Mouse (Mus musculus): ENCODE data around the gene Pomgnt2. TPM values are rescaled to one million over a fixed set of nuclear protein-coding genes. Genes with fewer than 3 reads are reported as not detected.

Gene Pomgnt2
- 15.8 and 17.6 TPM in 2 replicates for polyA plus RNA-seq (2014; fragmentation: Nextera tagmentation; extraction: Ambion mirVana)

GRCm38 (mm10) chr9:121997010-121997409, at the start of gene Pomgnt2:
TSS of gene Pomgnt2 (minus strand) at chr9:121997110.
- peak within 1 kb of the TSS; percentile 76; the same call in 1 of the 2 replicates for H3K9ac ChIP-seq (ENCODE audit: low read depth, low read length)
- H3K4me2 ChIP-seq (ENCODE audit: low read depth, low read length), result peak within 1 kb of the TSS; percentile 89; the same call in 1 of the 2 replicates

GRCm38 (mm10) chr9:122039848-122040247, 42.9 kb upstream of the Pomgnt2 start:
- WGBS, result 68% methylated on average over 4 of the region's 4 CpGs
- no peaks in the 10 kb centered on the region for H3K27me3 ChIP-seq (replicated peaks; ENCODE audit: control insufficient read depth, insufficient read depth, low read length)
- no peaks in the 10 kb centered on the region for H3K4me1 ChIP-seq (ENCODE audit: control insufficient read depth, insufficient read depth, low read length)
- no peaks in the 10 kb centered on the region for H3K9me3 ChIP-seq (ENCODE audit: control insufficient read depth, low read length)
- no peak overlapping the region for H3K4me2 ChIP-seq (ENCODE audit: low read depth, low read length)
- no peak overlapping the region for H3K27ac ChIP-seq (replicated peaks; ENCODE audit: low read depth, low read length)
- no peak overlapping the region for H3K4me3 ChIP-seq (ENCODE audit: low read depth, low read length)
- ATAC-seq (ENCODE audit: low read depth) (no peak), DNase-seq (ENCODE audit: low spot score) (no peak)
- no peaks in the 10 kb centered on the region for H3K36me3 ChIP-seq (ENCODE audit: control insufficient read depth, insufficient read depth, low read length)
- no peak overlapping the region for H3K9ac ChIP-seq (ENCODE audit: low read depth, low read length)

More at GRCm38 (mm10) chr9:121997010-121997409, at the start of gene Pomgnt2:
- Histone ChIP-seq H3K4me1 (ENCODE audit: control insufficient read depth, insufficient read depth, low read length) (peaks cover 6% of the 10 kb centered on the region), H3K9me3 (ENCODE audit: control insufficient read depth, low read length) (no peaks in the 10 kb centered on the region), H3K36me3 (ENCODE audit: control insufficient read depth, insufficient read depth, low read length) (no peaks in the 10 kb centered on the region), H3K27me3 (replicated peaks; ENCODE audit: control insufficient read depth, insufficient read depth, low read length) (no peaks in the 10 kb centered on the region), H3K4me3 (ENCODE audit: low read depth, low read length) (peak within 1 kb of the TSS; percentile 87), H3K27ac (replicated peaks; ENCODE audit: low read depth, low read length) (no peak within 1 kb of the TSS)
- ATAC-seq (ENCODE audit: low read depth) (no peak), DNase-seq (ENCODE audit: low spot score) (no peak)

- DNase-seq (ENCODE audit: low spot score), result no peak
- ATAC-seq (ENCODE audit: low read depth), result no peak
- Histone ChIP-seq H3K4me2 (ENCODE audit: low read depth, low read length) (no peak overlapping the region), H3K4me3 (ENCODE audit: low read depth, low read length) (no peak overlapping the region), H3K9ac (ENCODE audit: low read depth, low read length) (no peak overlapping the region), H3K9me3 (ENCODE audit: control insufficient read depth, low read length) (no peaks in the 10 kb centered on the region), H3K27me3 (replicated peaks; ENCODE audit: control insufficient read depth, insufficient read depth, low read length) (no peaks in the 10 kb centered on the region), H3K27ac (replicated peaks; ENCODE audit: low read depth, low read length) (no peak overlapping the region), H3K4me1 (ENCODE audit: control insufficient read depth, insufficient read depth, low read length) (no peaks in the 10 kb centered on the region), H3K36me3 (ENCODE audit: control insufficient read depth, insufficient read depth, low read length) (no peaks in the 10 kb centered on the region)
- WGBS, result 76% methylated on average over 1 of the region's 1 CpGs
Observed at GRCm38 (mm10) chr9:122038631-122039030, 41.7 kb upstream of the Pomgnt2 start.

GRCm38 (mm10) chr9:122036496-122037054, 39.7 kb upstream of the Pomgnt2 start:
- H3K4me2 ChIP-seq (ENCODE audit: low read depth, low read length), result no peak overlapping the region
- no peak overlapping the region for H3K4me3 ChIP-seq (ENCODE audit: low read depth, low read length)
- DNase-seq (ENCODE audit: low spot score) (no peak), ATAC-seq (ENCODE audit: low read depth) (no peak)
- no peaks in the 10 kb centered on the region for H3K27me3 ChIP-seq (replicated peaks; ENCODE audit: control insufficient read depth, insufficient read depth, low read length)
- no peak overlapping the region for H3K9ac ChIP-seq (ENCODE audit: low read depth, low read length)
- no peaks in the 10 kb centered on the region for H3K4me1 ChIP-seq (ENCODE audit: control insufficient read depth, insufficient read depth, low read length)
- H3K9me3 ChIP-seq (ENCODE audit: control insufficient read depth, low read length), result no peaks in the 10 kb centered on the region
- no peaks in the 10 kb centered on the region for H3K36me3 ChIP-seq (ENCODE audit: control insufficient read depth, insufficient read depth, low read length)
- 56% methylated on average over 4 of the region's 4 CpGs for WGBS
- H3K27ac ChIP-seq (replicated peaks; ENCODE audit: low read depth, low read length), result no peak overlapping the region

GRCm38 (mm10) chr9:122035807-122036206, 38.9 kb upstream of the Pomgnt2 start:
- Histone ChIP-seq H3K9me3 (ENCODE audit: control insufficient read depth, low read length) (no peaks in the 10 kb centered on the region), H3K9ac (ENCODE audit: low read depth, low read length) (no peak overlapping the region), H3K4me2 (ENCODE audit: low read depth, low read length) (no peak overlapping the region), H3K27me3 (replicated peaks; ENCODE audit: control insufficient read depth, insufficient read depth, low read length) (no peaks in the 10 kb centered on the region), H3K27ac (replicated peaks; ENCODE audit: low read depth, low read length) (no peak overlapping the region), H3K4me3 (ENCODE audit: low read depth, low read length) (no peak overlapping the region), H3K4me1 (ENCODE audit: control insufficient read depth, insufficient read depth, low read length) (no peaks in the 10 kb centered on the region), H3K36me3 (ENCODE audit: control insufficient read depth, insufficient read depth, low read length) (no peaks in the 10 kb centered on the region)
- no peak for DNase-seq (ENCODE audit: low spot score)
- WGBS, result 29% methylated on average over 5 of the region's 5 CpGs
- ATAC-seq (ENCODE audit: low read depth), result no peak

- Histone ChIP-seq H3K27ac (replicated peaks; ENCODE audit: low read depth, low read length) (no peak overlapping the region), H3K4me3 (ENCODE audit: low read depth, low read length) (no peak overlapping the region), H3K4me2 (ENCODE audit: low read depth, low read length) (no peak overlapping the region), H3K9ac (ENCODE audit: low read depth, low read length) (no peak overlapping the region), H3K9me3 (ENCODE audit: control insufficient read depth, low read length) (no peaks in the 10 kb centered on the region), H3K4me1 (ENCODE audit: control insufficient read depth, insufficient read depth, low read length) (no peaks in the 10 kb centered on the region), H3K36me3 (ENCODE audit: control insufficient read depth, insufficient read depth, low read length) (no peaks in the 10 kb centered on the region), H3K27me3 (replicated peaks; ENCODE audit: control insufficient read depth, insufficient read depth, low read length) (no peaks in the 10 kb centered on the region)
- WGBS, result 94% methylated on average over 1 of the region's 1 CpGs
- ATAC-seq (ENCODE audit: low read depth) (no peak), DNase-seq (ENCODE audit: low spot score) (no peak)
Observed at GRCm38 (mm10) chr9:122034949-122035348, 38.0 kb upstream of the Pomgnt2 start.

GRCm38 (mm10) chr9:122032071-122032470, 35.2 kb upstream of the Pomgnt2 start:
- Histone ChIP-seq H3K9me3 (ENCODE audit: control insufficient read depth, low read length) (no peaks in the 10 kb centered on the region), H3K4me3 (ENCODE audit: low read depth, low read length) (no peak overlapping the region), H3K9ac (ENCODE audit: low read depth, low read length) (no peak overlapping the region), H3K27me3 (replicated peaks; ENCODE audit: control insufficient read depth, insufficient read depth, low read length) (no peaks in the 10 kb centered on the region), H3K4me1 (ENCODE audit: control insufficient read depth, insufficient read depth, low read length) (0 out of 2 replicates have a peak, but pooled peaks cover 3% of the 10 kb centered on the region), H3K4me2 (ENCODE audit: low read depth, low read length) (no peak overlapping the region), H3K27ac (replicated peaks; ENCODE audit: low read depth, low read length) (no peak overlapping the region), H3K36me3 (ENCODE audit: control insufficient read depth, insufficient read depth, low read length) (no peaks in the 10 kb centered on the region)
- no peak for DNase-seq (ENCODE audit: low spot score)
- ATAC-seq (ENCODE audit: low read depth), result no peak
- 66% methylated on average over 3 of the region's 3 CpGs for WGBS

- WGBS, result 50% methylated on average over 5 of the region's 5 CpGs
- no peak for ATAC-seq (ENCODE audit: low read depth)
Observed at GRCm38 (mm10) chr9:122030706-122031105, 33.8 kb upstream of the Pomgnt2 start.

GRCm38 (mm10) chr9:122029765-122030164, 32.9 kb upstream of the Pomgnt2 start:
- no peaks in the 10 kb centered on the region for H3K36me3 ChIP-seq (ENCODE audit: control insufficient read depth, insufficient read depth, low read length)
- no peak for ATAC-seq (ENCODE audit: low read depth)
- no peak overlapping the region for H3K4me3 ChIP-seq (ENCODE audit: low read depth, low read length)
- no peak for DNase-seq (ENCODE audit: low spot score)
- 0 out of 2 replicates have a peak, but pooled peaks cover 3% of the 10 kb centered on the region for H3K4me1 ChIP-seq (ENCODE audit: control insufficient read depth, insufficient read depth, low read length)
- H3K9ac ChIP-seq (ENCODE audit: low read depth, low read length), result no peak overlapping the region
- H3K27ac ChIP-seq (replicated peaks; ENCODE audit: low read depth, low read length), result no peak overlapping the region
- H3K27me3 ChIP-seq (replicated peaks; ENCODE audit: control insufficient read depth, insufficient read depth, low read length), result no peaks in the 10 kb centered on the region
- WGBS, result 89% methylated on average over 7 of the region's 7 CpGs
- H3K4me2 ChIP-seq (ENCODE audit: low read depth, low read length), result no peak overlapping the region
- no peaks in the 10 kb centered on the region for H3K9me3 ChIP-seq (ENCODE audit: control insufficient read depth, low read length)

More at GRCm38 (mm10) chr9:122030706-122031105, 33.8 kb upstream of the Pomgnt2 start:
- Histone ChIP-seq H3K36me3 (ENCODE audit: control insufficient read depth, insufficient read depth, low read length) (no peaks in the 10 kb centered on the region), H3K9ac (ENCODE audit: low read depth, low read length) (no peak overlapping the region), H3K27ac (replicated peaks; ENCODE audit: low read depth, low read length) (no peak overlapping the region), H3K4me3 (ENCODE audit: low read depth, low read length) (no peak overlapping the region), H3K9me3 (ENCODE audit: control insufficient read depth, low read length) (no peaks in the 10 kb centered on the region), H3K4me2 (ENCODE audit: low read depth, low read length) (no peak overlapping the region), H3K4me1 (ENCODE audit: control insufficient read depth, insufficient read depth, low read length) (0 out of 2 replicates have a peak, but pooled peaks cover 3% of the 10 kb centered on the region), H3K27me3 (replicated peaks; ENCODE audit: control insufficient read depth, insufficient read depth, low read length) (no peaks in the 10 kb centered on the region)
- no peak for DNase-seq (ENCODE audit: low spot score)

Data from embryonic facial prominence, embryonic 14.5 days (tissue).